Mouse (Mus musculus) forebrain, embryonic 16.5 days (tissue): Measurements from ENCODE around the gene Slc22a20. TPM values are rescaled to one million over a fixed set of nuclear protein-coding genes. Genes with fewer than 3 reads are reported as not detected.

Experiments used
- ATAC-seq: fragments of 200-750 bp; cut with Nextera tagmentation; 2 replicates; pipeline ENCODE4 v1.8.0; 2017; ENCODE audit warnings: mild to moderate bottlenecking, moderate library complexity
- H3K27ac ChIP-seq: fragments of 300-500 bp; sonication (generic); 2 replicates; pipeline ENCODE4 v1.5.1; 2014; ENCODE audit warnings: low read length, control low read depth
- H3K27me3 ChIP-seq: fragments of 300-500 bp; sonication (generic); replicated peaks from 2 replicates; pipeline ENCODE4 v1.6.1; 2014; ENCODE audit warnings: low read length; ENCODE audit not compliant: control insufficient read depth, insufficient read depth
- H3K36me3 ChIP-seq: fragments of 300-500 bp; sonication (generic); 2 replicates; pipeline ENCODE4 v1.6.1; 2014; ENCODE audit not compliant: control insufficient read depth, insufficient read depth
- H3K4me1 ChIP-seq: fragments of 300-500 bp; sonication (generic); replicated peaks from 2 replicates; pipeline ENCODE4 v1.6.1; 2014; ENCODE audit warnings: low read length; ENCODE audit not compliant: control insufficient read depth, insufficient read depth
- H3K4me2 ChIP-seq: fragments of 300-500 bp; sonication (generic); 2 replicates; pipeline ENCODE4 v1.6.1; 2014; ENCODE audit warnings: mild to moderate bottlenecking, low read length, control low read depth
- H3K4me3 ChIP-seq: fragments of 300-500 bp; sonication (generic); replicated peaks from 2 replicates; pipeline ENCODE4 v1.5.1; 2014; ENCODE audit warnings: mild to moderate bottlenecking, low read length, control low read depth
- H3K9ac ChIP-seq: fragments of 300-500 bp; sonication (generic); replicated peaks from 2 replicates; pipeline ENCODE4 v1.6.1; 2014; ENCODE audit warnings: low read depth, low read length, control low read depth
- H3K9me3 ChIP-seq: fragments of 300-500 bp; sonication (generic); 2 replicates; pipeline ENCODE4 v1.6.1; 2016; ENCODE audit warnings: low read length; ENCODE audit not compliant: control insufficient read depth
- WGBS: fragments of 180-500 bp; shearing (Covaris S2); extraction: QIAGEN DNeasy Blood & Tissue Kit; methylation state at CpG from one replicate; pipeline ENCODE4 v1.1.7; 2014; 5-methylcytosine and 5-hydroxymethylcytosine counted together
- polyA plus RNA-seq: library from polyadenylated mRNA; unstranded; fragments of >200 nt; fragmentation: Nextera tagmentation; extraction: Ambion mirVana; gene quantifications from 2 replicates; pipeline ENCODE4 v1.2.1, GENCODE M21; 2015

The Slc22a20 gene
- polyA plus RNA-seq, 1 experiment from 2014 or later: not detected

DNA sequence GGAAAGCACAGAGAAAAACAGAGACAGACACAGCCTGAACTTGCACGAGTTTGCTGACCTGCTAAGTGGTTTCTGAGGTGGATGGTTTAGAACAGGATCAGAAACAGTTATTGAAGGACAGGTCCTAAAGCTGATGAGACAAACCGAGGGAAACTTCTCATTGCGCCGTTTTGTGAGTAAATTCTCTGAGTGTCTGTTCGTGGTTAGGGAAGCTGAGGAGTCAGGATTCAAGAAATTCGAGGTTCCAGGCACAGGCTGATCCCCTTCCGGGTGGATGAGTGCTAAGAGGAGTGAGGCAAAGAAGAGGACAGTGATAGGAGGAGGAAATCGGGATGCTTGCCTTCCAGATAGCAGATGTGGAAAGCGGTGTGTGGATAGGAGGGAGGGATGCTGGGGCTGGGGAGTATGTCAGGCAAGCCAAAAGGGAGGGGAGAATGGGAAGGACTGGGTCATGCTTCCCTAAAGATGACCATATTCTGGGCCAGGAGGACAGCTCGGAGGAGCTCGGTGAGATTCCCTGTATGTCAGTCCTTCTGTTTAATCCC lies 60.6 kb downstream of the Slc22a20 start:
- Histone ChIP-seq H3K4me2 (peak overlapping the region; percentile 74), H3K36me3 (no peaks in the 10 kb centered on the region), H3K4me1 (peaks cover 28% of the 10 kb centered on the region), H3K27me3 (0 out of 2 replicates have a peak, but pooled peaks cover 2% of the 10 kb centered on the region), H3K9ac (peak overlapping the region; percentile 66), H3K27ac (no peak overlapping the region), H3K9me3 (no peaks in the 10 kb centered on the region), H3K4me3 (peak overlapping the region; percentile 68)
- ATAC-seq: no peak
- WGBS: 36% methylated on average over 11 of the region's 11 CpGs

DNA sequence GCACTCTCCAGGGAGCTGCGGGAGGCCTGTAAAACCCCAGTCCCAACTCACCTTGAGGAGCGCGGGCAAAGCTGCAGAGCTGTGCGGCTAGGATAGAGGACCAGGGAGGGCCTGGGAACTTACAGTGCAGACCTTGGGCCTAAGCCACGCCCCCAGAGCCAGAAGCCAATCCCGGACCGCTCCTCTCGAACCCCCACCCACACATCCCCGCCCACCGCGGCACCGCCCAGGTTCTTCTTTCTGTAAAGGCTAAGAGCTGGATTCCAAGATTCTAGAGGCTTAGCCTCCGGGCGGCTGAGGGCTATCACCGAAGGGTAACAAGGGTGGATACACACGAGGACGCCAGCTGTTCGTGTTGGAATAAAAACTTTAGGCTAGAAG lies 61.2 kb downstream of the Slc22a20 start, which contains the start of gene Cdc42ep2:
Gene Cdc42ep2, minus strand, starts transcription at position 104 of the 381 bp plus-strand sequence.
- H3K9ac ChIP-seq: peak within 1 kb of the TSS; percentile 66
- no peaks in the 10 kb centered on the region for H3K9me3 ChIP-seq
- H3K4me1 ChIP-seq: peaks cover 23% of the 10 kb centered on the region
- ATAC-seq: peak; percentile 96
- H3K27ac ChIP-seq: peak within 1 kb of the TSS; percentile 60
- H3K4me2 ChIP-seq: peak within 1 kb of the TSS; percentile 74
- H3K4me3 ChIP-seq: peak within 1 kb of the TSS; percentile 68
- 0% methylated on average over 18 of the region's 18 CpGs for WGBS
- H3K27me3 ChIP-seq: 0 out of 2 replicates have a peak, but pooled peaks cover 2% of the 10 kb centered on the region
- no peaks in the 10 kb centered on the region for H3K36me3 ChIP-seq

DNA sequence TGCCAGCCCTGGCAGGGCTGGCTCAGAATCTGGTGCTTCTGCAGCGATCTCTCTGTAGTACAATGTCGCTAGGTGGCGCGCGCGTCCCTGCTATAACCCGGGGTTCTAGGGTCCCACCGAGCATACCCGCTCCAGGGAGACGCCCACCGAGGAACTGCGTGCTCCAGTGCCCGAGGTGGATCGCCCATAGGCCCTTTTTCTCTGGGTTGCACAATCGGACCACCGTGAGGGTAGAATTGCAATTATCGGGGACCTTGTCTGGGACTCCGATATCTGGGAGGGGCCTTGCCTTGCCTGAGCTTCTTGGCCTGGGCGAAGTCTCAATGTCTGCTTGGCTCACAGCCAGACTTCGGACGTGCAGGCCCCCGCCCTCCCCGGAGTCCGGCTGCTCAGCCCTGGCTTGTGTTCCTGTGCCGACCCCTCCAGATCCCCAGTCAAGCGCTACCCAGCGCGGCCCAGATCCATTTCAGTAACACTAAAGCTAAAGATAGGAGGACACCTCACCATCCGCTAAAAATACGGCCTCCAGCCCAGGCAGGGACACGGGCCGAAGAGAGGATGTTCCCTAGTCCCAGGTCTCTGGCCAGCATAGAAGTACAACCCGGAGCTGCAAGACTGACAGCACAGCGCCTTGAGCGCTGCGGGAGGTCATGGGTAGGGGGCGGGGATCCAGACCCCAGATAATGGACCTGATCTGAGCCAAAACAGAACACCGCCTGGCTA lies 61.8 kb downstream of the Slc22a20 start:
- Histone ChIP-seq H3K9ac (peak overlapping the region; percentile 66), H3K36me3 (no peaks in the 10 kb centered on the region), H3K4me1 (peaks cover 22% of the 10 kb centered on the region; the same call in 1 of the 2 replicates), H3K27ac (peak overlapping the region; percentile 60), H3K9me3 (no peaks in the 10 kb centered on the region), H3K4me2 (peak overlapping the region; percentile 74), H3K4me3 (peak overlapping the region; percentile 68), H3K27me3 (0 out of 2 replicates have a peak, but pooled peaks cover 2% of the 10 kb centered on the region)
- under 1% methylated on average over 38 of the region's 38 CpGs for WGBS
- peak; percentile 89 for ATAC-seq

DNA sequence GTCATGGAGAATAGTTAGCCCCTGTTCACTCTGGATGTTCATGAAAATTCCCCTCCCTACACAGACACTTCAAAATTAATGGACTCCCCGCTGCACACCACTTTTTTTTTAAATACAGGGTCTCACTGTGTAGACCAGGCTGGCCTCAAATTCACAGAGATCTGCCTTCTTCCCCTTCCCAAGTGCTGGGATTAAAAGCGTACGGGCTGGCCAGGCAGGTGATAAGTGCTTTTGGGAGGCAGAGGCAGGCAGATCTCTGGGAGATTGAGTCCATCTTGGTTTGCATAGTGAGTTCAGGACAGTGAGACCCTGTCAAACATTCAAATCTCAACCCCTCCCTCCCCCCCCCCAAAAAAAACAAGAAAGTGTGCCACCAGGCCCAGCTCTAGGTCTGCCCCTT lies 63.0 kb downstream of the Slc22a20 start:
- no peak overlapping the region for H3K9ac ChIP-seq
- no peaks in the 10 kb centered on the region for H3K9me3 ChIP-seq
- H3K27ac ChIP-seq: no peak overlapping the region
- H3K4me2 ChIP-seq: no peak overlapping the region
- no peak overlapping the region for H3K4me3 ChIP-seq
- H3K36me3 ChIP-seq: no peaks in the 10 kb centered on the region
- 0 out of 2 replicates have a peak, but pooled peaks cover 2% of the 10 kb centered on the region for H3K27me3 ChIP-seq
- no peak for ATAC-seq
- WGBS: 95% methylated on average over 3 of the region's 3 CpGs
- peaks cover 22% of the 10 kb centered on the region; the same call in 1 of the 2 replicates for H3K4me1 ChIP-seq

DNA sequence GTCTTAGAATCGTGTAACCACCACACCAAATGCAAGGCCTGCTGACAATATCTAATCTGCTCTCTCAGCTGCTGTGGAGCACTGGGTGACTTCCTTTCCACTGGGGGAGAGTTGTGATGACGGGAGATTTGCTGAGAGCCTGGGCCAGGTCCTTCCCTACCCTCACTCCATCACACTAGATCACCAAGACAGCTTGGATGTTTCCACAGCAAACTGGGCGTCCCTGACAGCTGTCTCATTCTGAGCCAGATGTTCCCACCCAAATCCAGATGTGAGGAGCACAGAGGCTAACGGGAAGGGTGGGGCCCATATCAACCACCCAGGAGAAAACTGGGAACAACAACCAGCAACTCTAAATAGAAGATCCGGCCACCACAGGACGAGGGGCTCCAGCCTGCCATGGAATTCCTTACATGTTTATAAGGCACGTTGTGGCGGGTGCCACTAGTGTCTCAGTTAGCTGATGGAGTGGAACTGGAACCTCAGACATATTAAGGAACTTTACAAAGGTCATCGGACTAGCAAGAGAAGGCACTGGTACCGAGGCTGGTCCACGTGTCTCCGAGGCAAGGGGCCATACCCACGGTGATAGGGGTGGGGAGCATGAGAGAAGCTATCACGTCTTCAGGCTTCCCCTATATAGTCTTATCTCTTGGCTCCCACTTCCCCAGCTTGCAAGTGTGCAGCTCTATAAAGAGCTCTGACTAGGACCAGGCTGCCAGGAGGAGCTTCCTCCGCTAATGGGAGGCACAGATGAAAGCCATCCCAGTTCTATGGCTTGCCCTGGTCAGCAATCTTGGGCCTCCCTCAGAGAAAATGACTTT lies 63.6 kb downstream of the Slc22a20 start:
- no peak overlapping the region for H3K27ac ChIP-seq
- 84% methylated on average over 15 of the region's 15 CpGs for WGBS
- H3K4me2 ChIP-seq: no peak overlapping the region
- no peak overlapping the region for H3K4me3 ChIP-seq
- H3K9me3 ChIP-seq: no peaks in the 10 kb centered on the region
- peaks cover 3% of the 10 kb centered on the region; the same call in 1 of the 2 replicates for H3K36me3 ChIP-seq
- 0 out of 2 replicates have a peak, but pooled peaks cover 2% of the 10 kb centered on the region for H3K27me3 ChIP-seq
- H3K4me1 ChIP-seq: peaks cover 22% of the 10 kb centered on the region; the same call in 1 of the 2 replicates
- H3K9ac ChIP-seq: no peak overlapping the region
- no peak for ATAC-seq

DNA sequence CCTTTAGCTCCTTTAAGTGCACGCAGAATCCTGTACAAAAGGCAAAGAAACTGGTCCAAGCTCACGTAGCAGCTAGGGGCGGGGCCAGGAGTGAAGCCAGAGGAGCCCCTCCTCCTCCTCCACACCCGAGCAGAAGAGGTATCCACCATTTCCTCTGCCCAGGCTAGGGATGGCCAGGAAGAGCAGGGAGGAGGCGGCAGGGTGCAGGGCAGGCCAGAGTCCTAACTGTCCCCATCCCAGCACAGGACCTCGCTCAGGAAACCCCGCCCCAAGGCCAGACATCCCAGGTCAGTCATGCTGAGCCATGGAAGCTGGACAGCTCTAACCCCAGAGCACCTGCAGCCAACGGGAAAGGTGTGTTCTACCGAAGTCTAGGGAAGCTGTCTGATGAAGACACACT lies 64.2 kb downstream of the Slc22a20 start:
- Histone ChIP-seq H3K27ac (no peak overlapping the region), H3K9me3 (no peaks in the 10 kb centered on the region), H3K27me3 (0 out of 2 replicates have a peak, but pooled peaks cover 2% of the 10 kb centered on the region), H3K36me3 (peaks cover 3% of the 10 kb centered on the region; the same call in 1 of the 2 replicates), H3K4me3 (no peak overlapping the region), H3K9ac (peak overlapping the region; percentile 27; the same call in 1 of the 2 replicates), H3K4me2 (0 out of 2 replicates have a peak overlapping the region, but pooled peaks have one; percentile 16), H3K4me1 (peaks cover 20% of the 10 kb centered on the region; the same call in 1 of the 2 replicates)
- ATAC-seq: no peak
- 15% methylated on average over 9 of the region's 9 CpGs for WGBS

Other genes with a start within 250 kb of the Slc22a20 start
- 11.4 and 11.6 TPM in 2 replicates for gene Ltbp3, start 245.2 kb downstream of the Slc22a20 start, polyA plus RNA-seq
- 66.2 and 79.4 TPM in 2 replicates for gene Scyl1, start 214.7 kb downstream of the Slc22a20 start, polyA plus RNA-seq
- 20.9 and 21.5 TPM in 2 replicates for gene Frmd8, start 110.9 kb downstream of the Slc22a20 start, polyA plus RNA-seq
- 1.5 and 2.0 TPM in 2 replicates for gene Slc25a45, start 108.3 kb downstream of the Slc22a20 start, polyA plus RNA-seq
- 11.0 and 13.7 TPM in 2 replicates for gene Tigd3, start 92.0 kb downstream of the Slc22a20 start, polyA plus RNA-seq
- gene Dpf2, start 73.1 kb downstream of the Slc22a20 start, polyA plus RNA-seq: 124 and 126 TPM in 2 replicates
- gene Cdc42ep2, start 61.3 kb downstream of the Slc22a20 start, polyA plus RNA-seq: 11.1 and 12.4 TPM in 2 replicates
- gene Pola2, start 21.9 kb downstream of the Slc22a20 start, polyA plus RNA-seq: 31.9 and 34.2 TPM in 2 replicates
- 1.3 and 2.2 TPM in 2 replicates for gene Capn1, start 29.8 kb upstream of the Slc22a20 start, polyA plus RNA-seq
- 22.6 and 30.3 TPM in 2 replicates for gene Syvn1, start 60.4 kb upstream of the Slc22a20 start, polyA plus RNA-seq
- 65.0 and 74.0 TPM in 2 replicates for gene Mrpl49, start 71.6 kb upstream of the Slc22a20 start, polyA plus RNA-seq
- 493 and 512 TPM in 2 replicates for gene Fau, start 71.7 kb upstream of the Slc22a20 start, polyA plus RNA-seq
- 30.1 and 31.0 TPM in 2 replicates for gene Znhit2, start 75.0 kb upstream of the Slc22a20 start, polyA plus RNA-seq
- gene Tm7sf2, start 82.2 kb upstream of the Slc22a20 start, polyA plus RNA-seq: 34.0 and 41.3 TPM in 2 replicates
- gene Vps51, start 91.1 kb upstream of the Slc22a20 start, polyA plus RNA-seq: 85.9 and 88.5 TPM in 2 replicates
- gene Tmem262, start 93.9 kb upstream of the Slc22a20 start, polyA plus RNA-seq: not detected in 2 replicates
- gene Gm28374, start 96.1 kb upstream of the Slc22a20 start, polyA plus RNA-seq: 2.1 and 3.1 TPM in 2 replicates
- gene Zfpl1, start 98.8 kb upstream of the Slc22a20 start, polyA plus RNA-seq: 83.3 and 85.7 TPM in 2 replicates
- gene Cdca5, start 98.8 kb upstream of the Slc22a20 start, polyA plus RNA-seq: 16.5 and 16.7 TPM in 2 replicates
- gene AC131692.1, start 108.3 kb upstream of the Slc22a20 start, polyA plus RNA-seq: not detected in 2 replicates
- gene Naaladl1, start 119.6 kb upstream of the Slc22a20 start, polyA plus RNA-seq: 0.35 and 0.58 TPM in 2 replicates
- gene Sac3d1, start 132.5 kb upstream of the Slc22a20 start, polyA plus RNA-seq: 46.4 and 50.5 TPM in 2 replicates
- gene Snx15, start 142.2 kb upstream of the Slc22a20 start, polyA plus RNA-seq: 40.3 and 50.1 TPM in 2 replicates
- gene Batf2, start 154.8 kb upstream of the Slc22a20 start, polyA plus RNA-seq: not detected in 2 replicates
- 69.9 and 92.6 TPM in 2 replicates for gene Arl2, start 155.4 kb upstream of the Slc22a20 start, polyA plus RNA-seq
- not detected in 2 replicates for gene Majin, start 198.2 kb upstream of the Slc22a20 start, polyA plus RNA-seq
- not detected in 2 replicates for gene Gpha2, start 240.2 kb upstream of the Slc22a20 start, polyA plus RNA-seq
- gene Ppp2r5b, start 249.7 kb upstream of the Slc22a20 start, polyA plus RNA-seq: 106 and 117 TPM in 2 replicates